Mouse (Mus musculus) cortical plate, adult 2 months (tissue): Measurements from ENCODE around the gene Gm2a.

ENCODE experiments used
- CTCF ChIP-seq: fragments of 200-500 bp; IDR thresholded peaks from 2 replicates; pipeline ENCODE4 v1.5.1; 2011; ENCODE audit warnings: mild to moderate bottlenecking, control low read depth, low read length; ENCODE audit not compliant: insufficient read depth; ENCODE audit errors: extremely low read depth
- POLR2A ChIP-seq: fragments of 200-500 bp; IDR thresholded peaks from 2 replicates; pipeline ENCODE4 v1.6.1; 2011; ENCODE audit warnings: mild to moderate bottlenecking, low read length, control low read depth; ENCODE audit not compliant: insufficient read depth; ENCODE audit errors: extremely low read depth

GRCm38 (mm10) chr11:55121430-55121829 is 23.5 kb downstream of the Gm2a start:
- TF ChIP-seq CTCF (no peak), POLR2A (no peak)
